Mouse (Mus musculus): ENCODE measurements at regions not wholly inside any gene's neighbourhood (a gene's known extent, or its start where the extent isn't known, plus 50 kb on each side); places are given as distances from the start of the nearest gene placed in this dataset.

DNA sequence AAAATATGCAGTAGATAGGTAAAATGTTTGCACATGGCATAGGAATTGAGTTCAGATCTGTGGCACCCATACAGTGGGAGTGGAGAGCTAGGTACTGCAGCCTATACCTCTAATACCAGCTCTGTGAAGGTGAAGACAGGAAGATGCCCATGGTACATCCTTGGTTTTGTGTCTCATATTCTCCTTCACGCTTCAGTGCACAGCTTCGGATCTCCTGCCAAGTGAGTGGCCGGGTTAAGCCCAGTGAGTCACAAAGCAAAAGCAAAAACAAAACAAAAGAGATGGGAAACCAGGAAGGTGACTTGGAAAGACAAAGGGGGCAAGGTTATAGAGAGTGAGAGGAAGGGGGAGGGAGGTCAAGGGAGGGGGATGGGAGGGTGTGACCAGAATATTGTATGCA is 514.0 kb downstream of the Adra2a start:
- no peak for TF ChIP-seq POLR2A (IDR thresholded peaks at IDR 0.05; ENCODE audit: extremely low read depth, insufficient read depth, low read length)
- TF ChIP-seq CTCF (IDR thresholded peaks at IDR 0.05; ENCODE audit: extremely low read depth, insufficient read depth, low read length), result no peak
- Histone ChIP-seq H3K27ac (ENCODE audit: insufficient read depth, low read length) (no peak overlapping the region), H3K4me1 (ENCODE audit: control insufficient read depth, insufficient read depth, low read length) (no peaks in the 10 kb centered on the region), H3K4me3 (ENCODE audit: insufficient read depth, low read length) (no peak overlapping the region)

GRCm38 (mm10) chr19:54583574-54583973 is 539.6 kb downstream of the Adra2a start:
- Histone ChIP-seq H3K4me3 (ENCODE audit: insufficient read depth, low read length) (no peak overlapping the region), H3K27ac (ENCODE audit: insufficient read depth, low read length) (no peak overlapping the region), H3K4me1 (ENCODE audit: control insufficient read depth, insufficient read depth, low read length) (no peaks in the 10 kb centered on the region)
- no peak for TF ChIP-seq POLR2A (IDR thresholded peaks at IDR 0.05; ENCODE audit: extremely low read depth, insufficient read depth, low read length)
- no peak for TF ChIP-seq CTCF (IDR thresholded peaks at IDR 0.05; ENCODE audit: extremely low read depth, insufficient read depth, low read length)

- TF ChIP-seq CTCF (IDR thresholded peaks at IDR 0.05; ENCODE audit: extremely low read depth, insufficient read depth, low read length) (no peak), POLR2A (IDR thresholded peaks at IDR 0.05; ENCODE audit: extremely low read depth, insufficient read depth, low read length) (no peak)
- Histone ChIP-seq H3K4me3 (ENCODE audit: insufficient read depth, low read length) (no peak overlapping the region), H3K27ac (ENCODE audit: insufficient read depth, low read length) (no peak overlapping the region), H3K4me1 (ENCODE audit: control insufficient read depth, insufficient read depth, low read length) (no peaks in the 10 kb centered on the region)
These were observed 540.8 kb downstream of the Adra2a start for GRCm38 (mm10) chr19:54584687-54585237.

- H3K4me3 ChIP-seq (ENCODE audit: insufficient read depth, low read length), result no peak overlapping the region
- no peak for TF ChIP-seq POLR2A (IDR thresholded peaks at IDR 0.05; ENCODE audit: extremely low read depth, insufficient read depth, low read length)
- no peak for TF ChIP-seq CTCF (IDR thresholded peaks at IDR 0.05; ENCODE audit: extremely low read depth, insufficient read depth, low read length)
- no peaks in the 10 kb centered on the region for H3K4me1 ChIP-seq (ENCODE audit: control insufficient read depth, insufficient read depth, low read length)
- no peak overlapping the region for H3K27ac ChIP-seq (ENCODE audit: insufficient read depth, low read length)
These were observed 541.4 kb downstream of the Adra2a start for GRCm38 (mm10) chr19:54585326-54585725.

DNA sequence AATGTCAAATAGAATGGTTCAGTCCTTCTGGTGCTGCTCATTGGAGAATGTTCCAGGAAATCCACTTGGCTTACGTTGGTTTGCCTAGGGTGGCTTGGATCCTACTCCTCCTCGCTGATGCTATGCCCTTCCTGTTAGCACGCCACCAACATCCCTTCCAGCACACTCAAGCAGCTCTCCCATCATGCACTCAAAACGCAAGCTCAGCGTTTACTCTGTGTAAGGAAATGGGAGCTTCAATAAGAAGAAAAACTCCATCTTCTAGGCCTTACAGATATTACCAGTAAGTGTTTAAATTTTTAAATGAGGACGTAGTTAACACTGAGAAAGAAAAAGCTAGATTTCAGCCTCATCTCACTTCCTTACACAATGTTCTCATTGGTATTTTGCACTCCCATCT is 523.7 kb downstream of the Gpam start:
- TF ChIP-seq CTCF (IDR thresholded peaks at IDR 0.05; ENCODE audit: extremely low read depth, insufficient read depth, low read length) (no peak), POLR2A (IDR thresholded peaks at IDR 0.05; ENCODE audit: extremely low read depth, insufficient read depth, low read length) (no peak)
- no peaks in the 10 kb centered on the region for H3K4me1 ChIP-seq (ENCODE audit: control insufficient read depth, insufficient read depth, low read length)
- H3K27ac ChIP-seq (ENCODE audit: insufficient read depth, low read length), result no peak overlapping the region
- H3K4me3 ChIP-seq (ENCODE audit: insufficient read depth, low read length), result no peak overlapping the region

DNA sequence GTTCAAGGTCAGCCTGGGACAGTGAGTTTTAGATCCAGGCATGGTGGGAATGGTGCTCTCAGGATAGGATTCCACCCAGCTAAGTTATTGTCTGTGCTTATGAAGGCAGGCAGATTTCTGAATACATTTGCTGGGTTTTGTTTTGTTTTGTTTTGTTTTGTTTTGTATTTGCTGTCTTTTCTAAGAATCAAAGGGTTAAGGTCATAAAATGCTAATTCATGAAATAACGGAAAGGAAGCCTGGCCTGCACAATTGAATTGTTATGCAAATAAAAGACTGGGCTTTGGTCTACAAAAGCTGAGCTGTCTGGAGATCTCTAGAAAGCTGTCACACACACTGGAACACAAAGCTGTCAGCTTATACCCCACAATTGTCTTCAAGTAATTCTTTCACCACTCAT is 521.7 kb downstream of the Gpam start:
- TF ChIP-seq POLR2A (IDR thresholded peaks at IDR 0.05; ENCODE audit: extremely low read depth, insufficient read depth, low read length) (no peak), CTCF (IDR thresholded peaks at IDR 0.05; ENCODE audit: extremely low read depth, insufficient read depth, low read length) (no peak)
- Histone ChIP-seq H3K27ac (ENCODE audit: insufficient read depth, low read length) (no peak overlapping the region), H3K4me1 (ENCODE audit: control insufficient read depth, insufficient read depth, low read length) (no peaks in the 10 kb centered on the region), H3K4me3 (ENCODE audit: insufficient read depth, low read length) (no peak overlapping the region)

GRCm38 (mm10) chr19:54616924-54617323 is 510.1 kb downstream of the Gpam start:
- H3K27ac ChIP-seq (ENCODE audit: insufficient read depth, low read length), result no peak overlapping the region
- no peak overlapping the region for H3K4me3 ChIP-seq (ENCODE audit: insufficient read depth, low read length)
- TF ChIP-seq POLR2A (IDR thresholded peaks at IDR 0.05; ENCODE audit: extremely low read depth, insufficient read depth, low read length) (no peak), CTCF (IDR thresholded peaks at IDR 0.05; ENCODE audit: extremely low read depth, insufficient read depth, low read length) (no peak)
- no peaks in the 10 kb centered on the region for H3K4me1 ChIP-seq (ENCODE audit: control insufficient read depth, insufficient read depth, low read length)
